Mouse (Mus musculus): ENCODE data around the gene Gcgr. TPM values are rescaled to one million over a fixed set of nuclear protein-coding genes. Genes with fewer than 3 reads are reported as not detected.

Gene Gcgr
- total and polyA plus RNA-seq, 3 experiments = 0.09 to 0.20 (median 0.13) TPM

GRCm38 (mm10) chr11:120547469-120547868, 17.0 kb downstream of the Gcgr start:
- dilution Hi-C loops (cut with MboI; ENCODE audit: extremely low pct_ligation_motif_present, extremely low pct_unique_long_range_greater_than_20kb, low sequenced_read_pairs) = no loop called here
- H3K4me3 ChIP-seq (replicated peaks in 1 of 3; ENCODE audit: low read depth in 2 of 3, low read length in 2 of 3, poor library complexity in 1 of 3) = no peak overlapping the region
- in situ Hi-C loops (cut with MboI; ENCODE audit: low pct_ligation_motif_present, low pct_unique_long_range_greater_than_20kb, low sequenced_read_pairs) = no loop called here
- H3K79me2 ChIP-seq (replicated peaks; ENCODE audit: control insufficient read depth, extremely low read depth, insufficient read depth, poor library complexity, severe bottlenecking) = no peaks in the 10 kb centered on the region
- H3K4me1 ChIP-seq (ENCODE audit: control insufficient read depth in 1 of 2, insufficient read depth in 2 of 2) = peaks cover 11 to 28% of the 10 kb centered on the region in 2 experiments
- DNase-seq (ENCODE audit: extremely low read depth) = peak; percentile 43
- H3K4me2 ChIP-seq (ENCODE audit: insufficient read depth, low read depth, poor library complexity, severe bottlenecking) = no peak overlapping the region
- no peaks in the 10 kb centered on the region for H3K27me3 ChIP-seq (replicated peaks)
- no peak overlapping the region for H3K27ac ChIP-seq (ENCODE audit: insufficient read depth, low read depth)
- TF ChIP-seq MAFK (IDR thresholded peaks at IDR 0.05; ENCODE audit: insufficient replicate concordance, low read length) = no peak
- TF ChIP-seq HCFC1 (IDR thresholded peaks at IDR 0.05; ENCODE audit: low read depth, low read length) = peak; percentile 84
- TF ChIP-seq CHD1 (IDR thresholded peaks at IDR 0.05; ENCODE audit: low read depth, low read length) = no peak
- H3K9ac ChIP-seq (ENCODE audit: insufficient read depth, low read depth) = no peak overlapping the region
- no peaks in the 10 kb centered on the region for H3K9me3 ChIP-seq (replicated peaks; ENCODE audit: low read length)
- peaks cover 25 to 66% of the 10 kb centered on the region in 2 experiments for H3K36me3 ChIP-seq (replicated peaks in 1 of 2; ENCODE audit: control insufficient read depth in 1 of 2, insufficient read depth in 1 of 2, low read length in 1 of 2)

- dilution Hi-C loops (cut with MboI; ENCODE audit: extremely low pct_ligation_motif_present, extremely low pct_unique_long_range_greater_than_20kb, low sequenced_read_pairs) (no loop called here), in situ Hi-C loops (cut with MboI; ENCODE audit: low pct_ligation_motif_present, low pct_unique_long_range_greater_than_20kb, low sequenced_read_pairs) (no loop called here)
- H3K4me2 ChIP-seq (ENCODE audit: insufficient read depth, low read depth, poor library complexity, severe bottlenecking) = peak overlapping the region; percentile 70; the same call in 1 of the 2 replicates
- TF ChIP-seq CTCF (conservative IDR thresholded peaks at IDR 0.05 in 1 of 2, IDR thresholded peaks at IDR 0.05 in 1 of 2; ENCODE audit: low read depth in 2 of 2, low read length in 2 of 2) (no peak), MAZ (IDR thresholded peaks at IDR 0.05; ENCODE audit: low read depth, low read length) (no peak), ZKSCAN1 (IDR thresholded peaks at IDR 0.05; ENCODE audit: borderline replicate concordance, low read depth, low read length) (no peak), MYC (IDR thresholded peaks at IDR 0.05; ENCODE audit: low read depth, low read length) (no peak), ELF1 (IDR thresholded peaks at IDR 0.05; ENCODE audit: low read depth, low read length) (no peak), MAX (IDR thresholded peaks at IDR 0.05; ENCODE audit: low read length) (no peak), USF2 (conservative IDR thresholded peaks at IDR 0.05; ENCODE audit: low read depth, low read length) (no peak), TCF12 (IDR thresholded peaks at IDR 0.05; ENCODE audit: low read depth, low read length) (no peak), JUND (conservative IDR thresholded peaks at IDR 0.05; ENCODE audit: low read depth, low read length) (no peak)
- H3K27me3 ChIP-seq (replicated peaks) = no peaks in the 10 kb centered on the region
- H3K9me3 ChIP-seq (replicated peaks; ENCODE audit: low read length) = no peaks in the 10 kb centered on the region
- no peaks in the 10 kb centered on the region for H3K79me2 ChIP-seq (replicated peaks; ENCODE audit: control insufficient read depth, extremely low read depth, insufficient read depth, poor library complexity, severe bottlenecking)
- H3K4me1 ChIP-seq (ENCODE audit: control insufficient read depth in 1 of 2, insufficient read depth in 2 of 2) = peaks cover 11 to 28% of the 10 kb centered on the region in 2 experiments
- H3K36me3 ChIP-seq (replicated peaks in 1 of 2; ENCODE audit: control insufficient read depth in 1 of 2, insufficient read depth in 1 of 2, low read length in 1 of 2) = peaks cover 17 to 58% of the 10 kb centered on the region in 2 experiments
- peak overlapping the region in 1 of 3 experiments; percentile 87 for H3K4me3 ChIP-seq (replicated peaks in 1 of 3; ENCODE audit: low read depth in 2 of 3, low read length in 2 of 3, poor library complexity in 1 of 3)
- peak overlapping the region; percentile 77; the same call in 1 of the 2 replicates for H3K9ac ChIP-seq (ENCODE audit: insufficient read depth, low read depth)
- no peak overlapping the region for H3K27ac ChIP-seq (ENCODE audit: insufficient read depth, low read depth)
- no peak for DNase-seq (ENCODE audit: extremely low read depth)
These were observed 17.7 kb downstream of the Gcgr start for GRCm38 (mm10) chr11:120548214-120548613.

DNA sequence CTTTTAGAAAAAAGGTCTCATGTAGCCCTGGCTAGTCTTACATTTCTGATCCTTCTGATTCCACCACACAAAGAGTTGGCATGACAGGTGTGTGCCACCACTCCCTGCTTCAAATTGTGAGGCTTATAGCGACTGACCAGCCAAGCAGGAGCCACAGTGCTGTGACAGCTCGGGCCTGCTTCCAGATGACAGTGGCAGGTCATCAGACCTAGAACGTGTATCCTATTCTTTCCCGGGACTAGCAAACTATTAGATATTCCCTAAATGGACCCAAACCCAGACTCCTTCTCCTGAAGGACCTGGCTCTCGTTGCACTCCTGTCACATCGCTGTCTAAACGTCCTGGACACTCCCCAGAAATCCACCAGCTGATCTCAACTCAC, 18.3 kb downstream of the Gcgr start:
- peak overlapping the region; percentile 70 for H3K4me2 ChIP-seq (ENCODE audit: insufficient read depth, low read depth, poor library complexity, severe bottlenecking)
- TF ChIP-seq TBP (conservative IDR thresholded peaks at IDR 0.05; ENCODE audit: low read depth, low read length) (no peak), SIN3A (IDR thresholded peaks at IDR 0.05; ENCODE audit: low read length) (peak; percentile 19; the same call in 1 of the 2 replicates), GABPA (IDR thresholded peaks at IDR 0.05; ENCODE audit: insufficient replicate concordance, low read depth, low read length) (no peak), POLR2AphosphoS2 (IDR thresholded peaks at IDR 0.05; ENCODE audit: low read depth, low read length) (no peak)
- H3K4me3 ChIP-seq (replicated peaks in 1 of 3; ENCODE audit: low read depth in 2 of 3, low read length in 2 of 3, poor library complexity in 1 of 3) = peak overlapping the region; percentile 75 to 87 (median 81)
- 0 out of 2 replicates have a peak overlapping the region, but pooled peaks have one; percentile 18 for H3K27ac ChIP-seq (ENCODE audit: insufficient read depth, low read depth)
- H3K79me2 ChIP-seq (replicated peaks; ENCODE audit: control insufficient read depth, extremely low read depth, insufficient read depth, poor library complexity, severe bottlenecking) = no peaks in the 10 kb centered on the region
- peak overlapping the region; percentile 77 for H3K9ac ChIP-seq (ENCODE audit: insufficient read depth, low read depth)
- dilution Hi-C loops (cut with MboI; ENCODE audit: extremely low pct_ligation_motif_present, extremely low pct_unique_long_range_greater_than_20kb, low sequenced_read_pairs) = no loop called here
- DNase-seq (ENCODE audit: extremely low read depth) = no peak
- no peaks in the 10 kb centered on the region for H3K9me3 ChIP-seq (replicated peaks; ENCODE audit: low read length)
- H3K4me1 ChIP-seq (ENCODE audit: control insufficient read depth in 1 of 2, insufficient read depth in 2 of 2) = peaks cover 11 to 28% of the 10 kb centered on the region in 2 experiments
- peaks cover 12 to 53% of the 10 kb centered on the region in 2 experiments for H3K36me3 ChIP-seq (replicated peaks in 1 of 2; ENCODE audit: control insufficient read depth in 1 of 2, insufficient read depth in 1 of 2, low read length in 1 of 2)
- no peaks in the 10 kb centered on the region for H3K27me3 ChIP-seq (replicated peaks)
- in situ Hi-C loops (cut with MboI; ENCODE audit: low pct_ligation_motif_present, low pct_unique_long_range_greater_than_20kb, low sequenced_read_pairs) = no loop called here
